Mouse (Mus musculus): ENCODE results near the gene Ctc1. TPM values are rescaled to one million over a fixed set of nuclear protein-coding genes. Genes with fewer than 3 reads are reported as not detected.
A peak's percentile ranks its signal among the peaks of the same experiment; 100 is the strongest.

The Ctc1 gene
- polyA plus RNA-seq, 1 experiment from 2014 or later: 60.4 TPM

GRCm38 (mm10) chr11:69065394-69065925 lies 49.7 kb downstream of the Ctc1 start:
- Histone ChIP-seq H3K27ac (no peak overlapping the region), H3K4me2 (replicated peaks) (peak overlapping the region; percentile 88), H3K9ac (no peak overlapping the region), H3K4me3 (peak overlapping the region; percentile 47; the same call in 1 of the 2 replicates), H3K9me3 (no peaks in the 10 kb centered on the region), H3K27me3 (no peaks in the 10 kb centered on the region), H3K36me3 (no peaks in the 10 kb centered on the region), H3K4me1 (peaks cover 34% of the 10 kb centered on the region)
- ATAC-seq (ENCODE audit: low FRiP score, low read depth): no peak
- 62% methylated on average over 3 of the region's 3 CpGs for WGBS

GRCm38 (mm10) chr11:69066163-69066861 lies 50.6 kb downstream of the Ctc1 start:
- Histone ChIP-seq H3K27me3 (no peaks in the 10 kb centered on the region), H3K36me3 (no peaks in the 10 kb centered on the region), H3K4me3 (peak overlapping the region; percentile 47), H3K9me3 (no peaks in the 10 kb centered on the region), H3K4me1 (peaks cover 30% of the 10 kb centered on the region), H3K4me2 (replicated peaks) (peak overlapping the region; percentile 88), H3K9ac (peak overlapping the region; percentile 64), H3K27ac (no peak overlapping the region)
- ATAC-seq (ENCODE audit: low FRiP score, low read depth): no peak
- 2% methylated on average over 29 of the region's 29 CpGs for WGBS

GRCm38 (mm10) chr11:69066956-69067355 lies 51.2 kb downstream of the Ctc1 start:
- WGBS: 9% methylated on average over 8 of the region's 8 CpGs
- H3K27ac ChIP-seq: no peak overlapping the region

GRCm38 (mm10) chr11:69067601-69068000 lies 51.9 kb downstream of the Ctc1 start:
- H3K27ac ChIP-seq: no peak overlapping the region
- H3K4me3 ChIP-seq: no peak overlapping the region
- 59% methylated on average over 6 of the region's 6 CpGs for WGBS
- no peaks in the 10 kb centered on the region for H3K9me3 ChIP-seq
- no peak for ATAC-seq (ENCODE audit: low FRiP score, low read depth)
- H3K4me2 ChIP-seq (replicated peaks): no peak overlapping the region
- no peaks in the 10 kb centered on the region for H3K36me3 ChIP-seq
- H3K27me3 ChIP-seq: no peaks in the 10 kb centered on the region
- H3K4me1 ChIP-seq: peaks cover 37% of the 10 kb centered on the region
- H3K9ac ChIP-seq: no peak overlapping the region

More at GRCm38 (mm10) chr11:69066956-69067355, 51.2 kb downstream of the Ctc1 start:
- H3K9me3 ChIP-seq: no peaks in the 10 kb centered on the region
- H3K36me3 ChIP-seq: no peaks in the 10 kb centered on the region
- peak overlapping the region; percentile 88 for H3K4me2 ChIP-seq (replicated peaks)
- no peak for ATAC-seq (ENCODE audit: low FRiP score, low read depth)
- H3K9ac ChIP-seq: peak overlapping the region; percentile 64; the same call in 1 of the 2 replicates
- no peaks in the 10 kb centered on the region for H3K27me3 ChIP-seq
- H3K4me3 ChIP-seq: peak overlapping the region; percentile 47
- peaks cover 30% of the 10 kb centered on the region for H3K4me1 ChIP-seq

GRCm38 (mm10) chr11:69070093-69070492 lies 54.4 kb downstream of the Ctc1 start:
- Histone ChIP-seq H3K27ac (peak overlapping the region; percentile 93), H3K4me2 (replicated peaks) (peak overlapping the region; percentile 79), H3K36me3 (no peaks in the 10 kb centered on the region), H3K4me1 (peaks cover 35% of the 10 kb centered on the region), H3K9me3 (no peaks in the 10 kb centered on the region), H3K27me3 (no peaks in the 10 kb centered on the region), H3K4me3 (peak overlapping the region; percentile 58), H3K9ac (peak overlapping the region; percentile 88)
- 0% methylated on average over 13 of the region's 13 CpGs for WGBS
- ATAC-seq (ENCODE audit: low FRiP score, low read depth): no peak

- no peaks in the 10 kb centered on the region for H3K27me3 ChIP-seq
- H3K9me3 ChIP-seq: no peaks in the 10 kb centered on the region
- under 1% methylated on average over 47 of the region's 47 CpGs for WGBS
- peaks cover 34% of the 10 kb centered on the region for H3K4me1 ChIP-seq
- no peaks in the 10 kb centered on the region for H3K36me3 ChIP-seq
- H3K4me3 ChIP-seq: peak within 1 kb of the TSS; percentile 58
- peak within 1 kb of the TSS; percentile 93 for H3K27ac ChIP-seq
- H3K4me2 ChIP-seq (replicated peaks): peak within 1 kb of the TSS; percentile 79
- ATAC-seq (ENCODE audit: low FRiP score, low read depth): peak; percentile 91
- H3K9ac ChIP-seq: peak within 1 kb of the TSS; percentile 88
Measured at GRCm38 (mm10) chr11:69070590-69071222, 55.0 kb downstream of the Ctc1 start, which contains the start of gene Tmem107. TSS of gene Tmem107 (plus strand) at chr11:69070806.

- Histone ChIP-seq H3K27me3 (no peaks in the 10 kb centered on the region), H3K9me3 (no peaks in the 10 kb centered on the region), H3K4me1 (peaks cover 29% of the 10 kb centered on the region), H3K36me3 (no peaks in the 10 kb centered on the region), H3K4me3 (peak overlapping the region; percentile 58), H3K9ac (peak overlapping the region; percentile 88), H3K4me2 (replicated peaks) (peak overlapping the region; percentile 79), H3K27ac (peak overlapping the region; percentile 93; the same call in 1 of the 2 replicates)
- no peak for ATAC-seq (ENCODE audit: low FRiP score, low read depth)
- 22% methylated on average over 9 of the region's 9 CpGs for WGBS
Measured at GRCm38 (mm10) chr11:69071262-69071661, 55.6 kb downstream of the Ctc1 start.

GRCm38 (mm10) chr11:69072234-69072633 lies 56.5 kb downstream of the Ctc1 start:
- WGBS: 84% methylated on average over 11 of the region's 11 CpGs
- Histone ChIP-seq H3K36me3 (no peaks in the 10 kb centered on the region), H3K4me2 (replicated peaks) (peak overlapping the region; percentile 60), H3K9me3 (no peaks in the 10 kb centered on the region), H3K9ac (peak overlapping the region; percentile 51; the same call in 1 of the 2 replicates), H3K4me1 (peaks cover 24% of the 10 kb centered on the region), H3K4me3 (peak overlapping the region; percentile 30), H3K27ac (no peak overlapping the region), H3K27me3 (no peaks in the 10 kb centered on the region)
- ATAC-seq (ENCODE audit: low FRiP score, low read depth): no peak

GRCm38 (mm10) chr11:69072666-69073064 lies 57.0 kb downstream of the Ctc1 start:
- 8% methylated on average over 9 of the region's 9 CpGs for WGBS
- Histone ChIP-seq H3K27ac (peak overlapping the region; percentile 82; the same call in 1 of the 2 replicates), H3K9me3 (no peaks in the 10 kb centered on the region), H3K4me3 (peak overlapping the region; percentile 30), H3K4me1 (peaks cover 24% of the 10 kb centered on the region), H3K4me2 (replicated peaks) (peak overlapping the region; percentile 60), H3K27me3 (no peaks in the 10 kb centered on the region), H3K36me3 (no peaks in the 10 kb centered on the region), H3K9ac (peak overlapping the region; percentile 51)
- no peak for ATAC-seq (ENCODE audit: low FRiP score, low read depth)

- ATAC-seq (ENCODE audit: low FRiP score, low read depth): peak; percentile 64
- H3K27ac ChIP-seq: peak overlapping the region; percentile 82
- under 1% methylated on average over 14 of the region's 14 CpGs for WGBS
- no peaks in the 10 kb centered on the region for H3K9me3 ChIP-seq
- no peaks in the 10 kb centered on the region for H3K36me3 ChIP-seq
- peak overlapping the region; percentile 60 for H3K4me2 ChIP-seq (replicated peaks)
- peak overlapping the region; percentile 30 for H3K4me3 ChIP-seq
- peak overlapping the region; percentile 52; the same call in 1 of the 2 replicates for H3K9ac ChIP-seq
- peaks cover 24% of the 10 kb centered on the region for H3K4me1 ChIP-seq
- no peaks in the 10 kb centered on the region for H3K27me3 ChIP-seq
Measured at GRCm38 (mm10) chr11:69073065-69073888, 57.6 kb downstream of the Ctc1 start.

- H3K27me3 ChIP-seq: no peaks in the 10 kb centered on the region
- WGBS: 42% methylated on average over 6 of the region's 6 CpGs
- peaks cover 24% of the 10 kb centered on the region for H3K4me1 ChIP-seq
- no peak for ATAC-seq (ENCODE audit: low FRiP score, low read depth)
- H3K4me3 ChIP-seq: no peak overlapping the region
- H3K9ac ChIP-seq: no peak overlapping the region
- no peaks in the 10 kb centered on the region for H3K9me3 ChIP-seq
- 0 out of 2 replicates have a peak overlapping the region, but pooled peaks have one; percentile 60 for H3K4me2 ChIP-seq (replicated peaks)
- no peaks in the 10 kb centered on the region for H3K36me3 ChIP-seq
- H3K27ac ChIP-seq: peak overlapping the region; percentile 82
Measured at GRCm38 (mm10) chr11:69073951-69074775, 58.5 kb downstream of the Ctc1 start.

Data from limb, embryonic 13.5 days (tissue).